Mouse (Mus musculus) adrenal gland, postnatal 10 days (tissue): ENCODE results near the gene Elp4. TPM values are rescaled to one million over a fixed set of nuclear protein-coding genes. Genes with fewer than 3 reads are reported as not detected.

ENCODE experiments used
- DNase-seq: peaks from one replicate; pipeline ENCODE4 v3.0.0; 2021; ENCODE audit warnings: mixed read lengths
- total RNA-seq, 2 experiments: library from RNA; stranded (reverse); gene quantifications; 2 replicates each; pipeline ENCODE4 v1.2.3; 2021

The Elp4 gene
- total RNA-seq, 2 experiments from 2014 or later = 18.0 to 21.2 TPM

DNA sequence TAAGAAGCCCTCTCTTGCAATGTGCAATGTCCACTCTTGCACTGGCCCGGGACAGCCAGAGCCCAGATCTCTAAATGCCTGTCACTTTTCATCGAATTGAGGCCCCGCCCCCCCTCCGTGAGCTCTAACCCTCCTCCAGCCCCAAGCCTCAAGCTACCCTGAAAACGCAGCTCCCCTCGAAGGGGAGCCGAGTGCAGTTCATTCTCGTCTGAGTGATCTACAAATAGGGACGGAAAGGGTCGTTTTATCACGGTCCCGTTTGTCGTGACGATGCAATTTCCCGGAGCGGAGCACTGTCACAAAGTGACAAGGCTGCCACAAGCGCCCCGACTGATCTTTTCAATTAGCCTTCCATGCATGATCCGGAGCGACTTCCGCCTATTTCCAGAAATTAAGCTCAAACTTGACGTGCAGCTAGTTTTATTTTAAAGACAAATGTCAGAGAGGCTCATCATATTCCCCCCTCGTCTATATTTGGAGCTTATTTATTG lies 222.3 kb downstream of the Elp4 start:
- DNase-seq = no peak

DNA sequence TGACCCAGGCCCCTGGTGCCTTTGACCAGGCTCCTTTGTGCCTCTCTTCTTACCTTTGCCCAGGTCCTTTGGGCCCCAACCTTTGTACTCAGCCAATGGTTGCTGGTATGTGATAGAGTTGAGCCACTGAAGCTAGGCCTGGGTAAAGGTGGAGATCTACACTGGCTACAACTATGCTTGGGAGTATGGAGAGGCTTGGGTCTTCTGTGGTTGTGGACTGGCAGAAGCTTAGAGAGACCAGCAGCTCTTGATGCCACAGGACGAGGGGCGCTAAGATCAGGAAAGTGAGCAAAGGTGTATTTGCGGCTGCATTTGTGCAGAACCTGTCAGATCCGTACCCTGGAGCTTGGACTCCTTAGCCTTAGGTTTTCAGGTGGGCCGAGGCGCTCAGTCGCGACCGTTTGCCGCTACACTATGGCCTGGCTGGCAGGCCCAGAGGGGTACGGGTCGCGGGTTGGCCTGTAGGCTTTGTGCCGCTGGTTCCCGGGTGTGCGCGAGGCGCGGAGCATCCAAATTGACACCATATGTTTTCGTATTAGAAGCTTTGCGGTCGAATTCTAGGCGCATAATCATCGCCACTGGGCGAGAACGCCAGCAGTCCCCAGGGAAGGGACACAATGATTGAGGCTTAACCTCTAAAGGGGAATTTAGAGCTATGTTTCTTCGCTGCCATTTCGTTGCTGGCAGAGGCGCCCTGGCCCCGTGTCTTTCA lies 223.2 kb downstream of the Elp4 start:
- no peak for DNase-seq

DNA sequence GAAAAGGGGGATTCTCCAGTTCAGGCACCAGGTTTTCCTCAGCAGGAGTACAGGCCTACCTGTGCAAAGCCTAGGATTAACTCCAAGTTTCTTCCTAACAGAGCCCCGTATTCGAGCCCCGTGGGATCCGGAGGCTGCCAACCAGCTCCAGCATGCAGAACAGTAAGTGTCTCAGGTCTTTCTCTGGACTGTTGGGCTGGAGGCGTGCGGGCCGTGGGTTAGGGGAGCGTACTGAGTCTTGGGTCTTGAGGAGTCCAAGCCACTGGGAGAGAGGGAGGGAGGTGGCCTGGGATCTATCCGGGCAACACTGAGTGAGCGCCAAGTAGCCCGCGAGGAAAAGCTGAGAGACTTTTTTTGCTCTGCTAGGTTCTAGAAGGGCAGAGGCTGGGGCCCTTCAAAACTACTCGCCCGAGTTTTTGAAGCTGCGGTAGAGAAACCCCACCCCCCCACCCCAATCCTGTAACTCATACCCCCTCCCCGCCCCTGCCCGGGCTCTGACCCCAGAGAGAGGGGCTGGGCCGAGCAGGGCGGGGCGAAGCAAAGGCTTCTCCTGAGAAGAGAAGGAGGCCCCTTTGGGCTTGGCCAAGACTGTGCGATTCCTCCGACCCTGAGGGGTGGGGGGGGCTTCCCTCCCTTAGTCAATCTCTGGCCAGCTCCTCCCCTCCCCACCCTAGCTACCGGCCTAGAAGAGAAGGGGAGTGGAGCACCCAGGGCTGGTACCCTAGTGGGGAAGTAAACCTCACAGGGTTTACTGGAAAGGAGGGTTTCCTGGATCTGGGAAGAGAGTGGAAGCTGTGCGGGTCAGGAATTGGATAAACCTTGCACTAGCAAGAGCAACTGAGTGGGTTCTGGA lies 224.0 kb downstream of the Elp4 start:
- no peak for DNase-seq

DNA sequence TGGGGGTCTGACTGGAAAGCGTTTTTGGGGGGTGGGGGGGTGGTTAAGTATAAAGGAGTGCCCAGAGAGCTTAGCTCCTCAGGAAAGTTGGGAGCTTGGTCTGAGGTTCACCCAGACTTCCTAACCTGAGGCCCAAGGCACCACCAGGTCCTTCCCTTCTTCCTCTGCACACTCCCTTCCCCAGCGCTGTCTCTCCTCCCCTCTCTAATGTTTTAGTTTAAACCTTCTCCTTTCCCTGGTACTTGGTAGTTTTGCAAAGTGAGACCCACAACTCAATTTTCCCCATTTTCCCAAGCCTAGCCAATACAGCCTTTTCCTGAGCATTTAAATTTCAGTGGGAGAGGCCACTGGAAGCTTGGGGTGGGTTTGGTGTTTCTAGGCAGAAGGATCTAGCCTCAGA lies 225.0 kb downstream of the Elp4 start:
- DNase-seq = no peak

DNA sequence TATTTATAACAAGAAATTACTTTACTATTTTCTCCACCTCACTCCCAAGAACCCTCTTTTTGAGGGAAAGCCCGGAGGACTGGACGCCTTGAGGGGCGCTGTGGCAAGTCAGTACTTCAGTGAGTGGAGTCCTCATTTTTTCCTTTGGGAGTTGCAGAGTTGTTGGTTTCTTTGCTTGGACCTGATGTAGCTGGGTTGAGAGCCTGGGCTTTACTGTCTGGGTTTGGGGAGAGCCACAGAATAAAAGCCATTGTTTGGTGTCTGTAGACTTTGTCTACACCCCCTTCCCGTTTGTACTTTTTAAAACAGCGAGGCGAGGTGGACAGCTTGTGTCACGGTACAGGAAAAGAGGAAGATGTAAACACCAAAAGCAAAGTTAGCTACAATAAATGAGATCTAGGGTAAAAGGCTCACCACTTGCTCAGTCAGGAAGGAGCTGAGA lies 225.5 kb downstream of the Elp4 start:
- DNase-seq = no peak

DNA sequence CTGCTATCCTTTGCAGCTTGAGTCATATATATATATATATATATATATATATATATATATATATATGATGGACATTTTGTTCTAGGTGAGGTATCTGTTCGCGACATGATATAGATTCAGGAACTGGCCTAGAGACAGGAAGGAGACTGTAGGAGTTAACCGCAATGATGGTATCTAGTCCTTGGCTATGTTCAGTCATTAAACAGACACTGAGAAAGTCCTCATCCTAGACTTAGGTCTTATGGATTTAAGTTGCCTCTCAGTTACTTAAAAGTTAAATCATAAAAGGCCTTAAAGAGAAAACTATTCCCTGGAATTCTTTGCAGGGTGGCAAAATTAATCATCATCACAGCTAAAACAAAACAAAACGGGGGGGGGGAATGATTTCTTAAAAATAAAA lies 226.1 kb downstream of the Elp4 start:
- no peak for DNase-seq

DNA sequence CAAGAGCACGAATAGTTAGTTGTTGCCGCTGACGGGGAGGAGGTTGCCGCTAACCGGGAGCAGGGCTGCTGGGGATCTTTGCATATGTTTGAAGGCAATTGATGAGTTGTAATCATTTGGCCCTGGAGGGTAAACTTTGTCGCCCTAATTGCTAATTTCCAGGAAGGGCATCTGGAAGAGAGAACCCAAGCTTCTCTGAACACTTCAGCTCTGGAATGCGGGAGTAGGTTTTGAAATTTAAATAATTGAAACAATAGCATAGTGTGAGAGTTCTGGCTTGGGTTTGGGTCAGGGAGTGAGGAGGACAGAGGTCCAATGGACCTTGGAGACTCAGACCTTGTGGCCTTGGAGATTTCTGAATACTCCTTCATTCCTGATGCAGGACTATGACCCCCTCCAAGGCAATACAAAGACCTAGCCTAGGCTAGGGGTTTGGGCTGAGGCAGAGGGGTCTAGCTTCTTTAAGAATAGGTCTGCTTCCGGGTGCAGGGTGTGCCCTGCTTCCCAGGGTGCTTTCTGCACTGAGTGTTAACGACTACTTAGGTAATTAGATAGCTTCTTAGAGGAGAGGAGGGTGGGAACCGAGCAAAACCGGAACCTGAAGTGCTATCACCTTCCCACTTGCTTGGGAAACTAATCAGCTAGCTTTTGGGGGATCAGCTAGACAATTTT lies 226.8 kb downstream of the Elp4 start:
- DNase-seq = no peak

DNA sequence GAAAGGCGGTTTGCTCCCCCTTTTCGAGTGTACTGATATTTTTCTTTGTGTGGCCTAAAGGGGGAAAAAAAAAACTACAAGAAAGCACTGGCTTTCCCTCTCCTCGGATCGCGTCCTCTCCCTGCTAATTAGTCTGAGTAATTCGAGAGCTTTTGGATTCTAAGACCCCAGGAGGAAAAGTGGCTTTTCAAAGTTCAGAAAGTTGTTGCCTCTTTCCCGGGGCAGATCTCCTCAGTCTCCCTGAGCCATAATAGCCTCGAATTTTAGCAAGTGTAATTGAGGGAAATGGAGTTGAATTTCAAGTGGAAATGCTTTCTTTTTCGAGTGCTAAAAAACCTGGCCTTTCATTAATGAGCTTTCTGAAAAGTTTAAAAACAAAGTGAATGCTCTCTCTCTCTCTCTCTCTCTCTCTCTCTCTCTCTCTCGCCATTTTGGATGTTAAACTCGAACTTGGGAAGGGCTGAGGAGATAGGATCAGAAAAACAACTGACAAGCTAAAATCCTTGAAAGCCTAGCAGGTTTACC lies 227.4 kb downstream of the Elp4 start:
- DNase-seq = no peak

DNA sequence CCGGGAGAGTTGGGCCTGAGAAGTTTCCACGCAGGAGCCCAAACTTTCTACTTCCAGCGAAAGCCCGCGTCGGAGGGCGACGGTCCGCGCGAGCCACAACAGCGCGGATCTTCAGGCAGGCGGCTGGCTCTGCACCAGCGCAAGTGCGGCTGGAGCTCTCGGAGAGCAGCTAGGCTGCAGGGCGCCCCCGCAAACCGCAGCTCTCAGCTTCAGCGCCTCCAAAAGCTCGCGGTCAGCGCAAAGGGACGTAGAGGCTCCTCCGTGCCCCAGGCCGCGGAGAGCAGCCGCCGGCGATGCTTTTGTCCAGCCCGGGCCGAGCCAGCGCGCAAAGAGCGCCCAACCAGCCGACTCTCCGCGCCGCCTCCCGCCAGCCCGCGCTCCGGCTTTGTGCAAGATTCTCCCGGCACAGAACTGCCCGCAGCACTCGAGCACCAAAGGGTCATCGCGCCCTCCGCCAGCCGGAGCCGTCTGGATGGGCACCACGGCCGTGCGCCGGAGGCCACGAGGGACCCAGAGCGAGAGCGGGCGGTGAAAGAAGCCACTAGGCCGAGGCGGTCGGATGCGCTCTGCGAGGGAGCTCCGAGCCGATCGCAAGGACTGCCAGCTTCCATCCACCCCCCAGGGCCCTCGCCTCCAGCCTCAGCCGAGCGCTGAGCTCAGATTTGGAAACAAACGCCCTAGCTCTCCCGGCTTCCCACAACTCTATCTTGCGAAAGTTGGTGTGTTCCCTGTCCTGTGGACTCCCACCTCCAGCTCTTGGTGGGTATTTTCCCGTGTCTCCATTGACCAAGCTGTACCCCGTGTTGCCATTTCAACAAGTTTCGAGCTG lies 228.1 kb downstream of the Elp4 start:
- DNase-seq = peak; percentile 55

DNA sequence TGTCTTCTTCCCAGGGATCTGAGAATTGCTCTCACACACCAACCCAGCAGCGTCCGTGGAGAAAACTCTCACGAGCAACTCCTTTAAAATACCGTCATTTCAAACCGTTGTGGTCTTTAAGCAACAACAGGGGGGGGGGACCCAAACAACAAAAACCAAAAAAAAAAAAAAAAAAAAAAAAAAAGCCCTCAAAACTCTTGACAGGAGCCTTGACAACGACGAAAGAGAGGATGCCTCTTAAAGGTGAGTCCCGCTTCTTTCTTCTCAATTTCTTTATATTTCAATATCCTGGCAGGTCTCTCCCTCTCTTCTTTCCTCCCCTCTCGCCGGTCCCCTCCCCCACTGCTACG lies 228.7 kb downstream of the Elp4 start:
- DNase-seq = no peak

DNA sequence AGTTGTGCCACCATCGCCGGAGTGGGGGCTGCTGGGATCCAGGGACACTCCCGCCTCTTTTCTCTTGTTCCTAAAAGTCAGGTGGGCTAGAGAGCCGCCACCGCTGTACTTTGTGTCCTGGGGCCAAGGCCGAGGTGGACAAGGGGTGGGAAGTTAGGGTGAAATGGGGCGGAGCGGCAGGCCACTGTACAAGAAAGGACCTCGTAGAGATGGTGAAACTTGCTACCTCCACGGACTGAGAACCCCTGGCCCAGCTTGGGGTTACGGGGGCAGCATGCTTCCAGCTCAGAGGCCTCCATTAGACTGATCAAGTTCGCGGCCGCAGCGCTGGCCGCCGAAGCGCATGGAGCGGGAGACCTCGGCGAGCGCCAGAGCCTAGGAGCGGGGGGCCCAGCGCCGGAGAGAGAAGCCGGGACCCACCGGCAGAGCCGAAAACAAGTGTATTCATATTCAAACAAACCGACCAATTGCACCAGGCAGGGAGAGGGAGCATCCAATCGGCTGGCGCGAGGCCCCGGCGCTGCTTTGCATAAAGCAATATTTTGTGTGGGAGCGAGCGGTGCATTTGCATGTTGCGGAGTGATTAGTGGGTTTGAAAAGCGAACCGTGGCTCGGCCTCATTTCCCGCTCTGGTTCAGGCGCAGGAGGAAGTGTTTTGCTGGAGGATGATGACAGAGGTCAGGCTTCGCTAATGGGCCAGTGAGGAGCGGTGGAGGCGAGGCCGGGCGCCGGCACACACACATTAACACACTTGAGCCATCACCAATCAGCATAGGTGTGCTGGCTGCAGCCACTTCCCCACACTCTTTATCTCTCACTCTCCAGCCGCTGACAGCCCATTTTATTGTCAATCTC lies 229.3 kb downstream of the Elp4 start:
- DNase-seq = peak; percentile 68

DNA sequence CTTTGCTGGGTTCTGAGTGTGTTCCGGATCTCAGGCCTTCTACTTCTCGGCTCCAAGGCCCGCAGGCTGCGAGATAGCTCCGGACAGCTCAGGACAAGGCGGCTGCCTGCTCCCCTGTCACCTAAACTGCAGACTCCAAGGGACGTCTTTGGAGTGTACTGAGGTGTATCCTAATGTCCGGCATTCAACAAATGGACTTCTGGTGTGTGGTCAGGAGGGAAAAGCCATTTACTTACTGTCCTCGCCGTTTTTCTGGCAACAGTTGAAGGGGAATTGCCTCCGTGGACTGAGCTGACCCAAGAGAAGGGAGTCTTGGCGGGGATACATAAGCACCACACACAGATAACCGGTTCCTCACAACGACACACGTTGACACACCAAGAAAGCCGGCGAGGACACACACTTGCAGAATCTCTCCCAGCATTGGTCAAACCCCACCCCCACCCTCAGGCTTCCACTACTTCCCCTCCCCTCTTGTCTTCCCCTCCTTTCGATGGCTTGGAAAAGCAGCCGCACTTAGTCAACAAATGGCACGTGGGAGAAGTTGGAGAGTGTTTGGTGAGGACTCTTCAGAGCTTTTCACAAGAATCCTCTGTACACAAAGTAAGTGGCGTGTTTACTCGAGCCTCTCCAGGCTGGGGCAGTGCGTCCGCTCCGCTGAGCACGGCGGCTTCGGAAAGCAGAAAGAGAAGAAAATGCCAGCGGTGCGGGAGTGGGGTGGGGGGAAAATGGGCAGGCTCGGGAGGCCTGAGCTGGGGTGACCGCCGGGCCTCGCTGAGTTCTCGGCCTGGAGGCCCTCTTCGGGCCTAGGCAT lies 230.1 kb downstream of the Elp4 start:
- no peak for DNase-seq

DNA sequence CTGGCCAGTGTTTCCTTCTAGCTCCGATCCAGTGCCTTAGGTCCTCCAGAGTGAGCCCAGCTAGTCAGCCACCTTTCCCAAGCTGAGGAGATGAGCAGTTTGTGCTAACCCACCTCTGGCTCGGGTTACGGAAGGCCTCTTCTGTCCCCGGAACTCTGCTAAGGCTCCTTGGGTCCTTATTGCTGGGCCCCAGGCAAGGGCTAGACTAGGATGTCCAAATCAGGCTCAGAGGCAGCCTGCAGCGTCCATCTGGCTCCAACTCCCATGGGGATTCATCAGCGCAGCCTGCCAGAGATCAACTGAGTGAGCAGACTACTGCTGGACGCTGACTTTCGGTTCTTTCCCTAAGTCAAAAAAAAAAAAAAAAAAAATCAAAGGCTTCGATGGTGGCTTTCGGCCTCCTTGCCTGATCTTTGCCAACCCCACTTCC lies 230.7 kb downstream of the Elp4 start:
- DNase-seq = peak; percentile 50

DNA sequence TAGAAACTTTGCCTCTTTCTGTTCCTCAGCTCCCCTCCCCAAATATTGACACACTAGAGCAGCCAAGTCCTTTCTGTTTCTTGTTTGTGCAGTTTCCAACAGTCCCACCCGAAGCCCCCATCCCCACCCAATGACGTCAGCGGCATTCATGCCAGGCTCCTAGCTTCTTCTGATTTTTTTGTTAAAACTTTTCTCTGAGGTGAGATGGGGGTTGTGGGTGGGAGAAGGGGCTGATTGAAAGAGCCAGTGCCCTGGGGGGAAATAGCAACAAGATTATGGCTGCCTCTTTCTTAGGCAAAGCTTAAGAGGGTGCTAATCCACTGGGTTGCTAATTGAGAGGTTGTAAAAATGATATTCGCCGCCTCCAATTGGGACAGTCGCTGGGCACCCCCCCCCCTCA lies 231.3 kb downstream of the Elp4 start:
- DNase-seq = no peak

DNA sequence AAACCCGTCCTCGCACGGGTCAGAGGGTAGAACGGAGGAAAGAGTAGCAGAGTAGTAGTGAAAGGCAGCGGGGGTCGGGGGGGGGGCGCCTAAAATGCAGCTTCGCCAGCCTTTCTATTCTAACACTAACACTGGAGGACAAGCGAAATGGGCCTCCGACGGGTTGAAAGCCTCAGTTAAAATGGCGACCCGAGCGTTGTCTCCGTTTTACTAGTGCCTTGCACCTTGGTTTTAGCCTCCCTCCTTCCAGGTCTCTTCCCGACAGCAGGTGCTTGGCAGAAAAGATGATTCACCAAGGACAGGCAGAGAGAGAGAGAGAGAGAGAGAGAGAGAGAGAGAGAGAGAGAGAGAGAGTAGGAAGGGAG lies 231.8 kb downstream of the Elp4 start:
- no peak for DNase-seq

DNA sequence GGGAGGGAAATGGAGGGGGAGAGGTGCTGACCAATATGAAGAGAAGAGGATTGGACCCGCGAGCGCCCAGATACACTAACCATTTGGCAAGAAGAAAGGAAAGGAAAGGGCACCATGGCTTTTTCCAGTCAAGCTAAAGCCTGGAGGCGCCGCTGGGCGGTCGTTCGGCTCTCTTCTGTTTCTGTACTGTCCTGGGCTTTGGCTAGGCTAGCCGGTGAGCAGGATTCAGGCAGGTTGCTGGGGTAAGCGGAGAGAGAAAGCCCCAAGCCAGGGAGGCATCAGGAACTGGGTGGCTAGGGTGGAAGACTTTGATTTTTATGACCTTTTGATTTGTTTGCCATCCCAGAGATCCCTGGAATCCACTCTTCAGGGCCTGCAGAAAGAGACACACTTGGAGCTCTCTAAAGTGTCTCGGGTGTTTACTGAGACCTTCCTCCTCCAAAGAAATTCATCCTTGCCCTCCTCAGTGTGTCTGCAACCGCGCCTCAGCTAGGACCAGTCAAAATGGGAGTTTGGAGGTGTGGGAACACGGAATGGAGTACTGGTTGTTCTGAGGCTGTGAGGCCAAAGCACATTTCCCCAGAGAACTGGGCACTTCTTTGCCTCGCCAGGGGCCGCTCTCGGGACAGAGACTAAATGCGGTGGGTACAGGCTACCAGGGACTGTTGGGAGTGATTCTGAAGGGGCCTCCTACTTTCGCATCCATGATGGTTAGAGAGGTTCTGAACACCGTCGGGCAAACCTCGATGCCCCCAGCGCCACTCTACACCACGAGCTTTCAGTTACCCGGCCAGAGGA lies 232.4 kb downstream of the Elp4 start:
- DNase-seq = no peak

DNA sequence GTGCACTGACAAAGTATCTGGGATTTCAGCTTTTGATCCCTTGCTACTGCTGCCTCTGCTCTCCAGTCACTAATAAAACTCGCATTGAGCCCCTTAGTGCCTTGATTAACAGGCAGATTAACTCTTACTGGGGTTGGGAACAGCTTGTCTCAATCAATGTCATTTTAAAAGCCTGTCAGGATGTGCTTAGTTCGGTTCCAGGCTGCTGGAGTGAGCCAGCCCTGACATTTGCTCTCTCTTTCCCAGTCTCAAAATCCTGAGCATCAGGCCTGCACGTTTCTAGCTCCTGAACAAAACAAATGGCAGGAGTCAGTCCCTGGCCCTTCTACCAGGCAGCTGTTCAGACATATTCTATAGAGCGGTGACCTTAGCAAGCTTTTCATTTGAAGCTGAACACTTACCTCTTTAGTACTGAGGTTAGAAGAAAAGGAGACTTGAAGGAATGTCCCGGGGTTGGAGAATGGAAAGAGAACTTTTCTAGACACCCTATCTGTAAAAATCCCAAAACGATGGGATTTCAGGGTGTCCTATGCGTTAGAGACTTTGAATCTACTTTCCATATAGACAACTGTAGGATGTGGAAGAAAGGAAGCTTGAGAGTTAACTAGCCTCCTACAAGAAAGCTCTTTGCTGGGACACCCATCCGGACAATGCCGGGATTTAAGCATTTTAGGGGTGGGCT lies 233.1 kb downstream of the Elp4 start:
- no peak for DNase-seq

DNA sequence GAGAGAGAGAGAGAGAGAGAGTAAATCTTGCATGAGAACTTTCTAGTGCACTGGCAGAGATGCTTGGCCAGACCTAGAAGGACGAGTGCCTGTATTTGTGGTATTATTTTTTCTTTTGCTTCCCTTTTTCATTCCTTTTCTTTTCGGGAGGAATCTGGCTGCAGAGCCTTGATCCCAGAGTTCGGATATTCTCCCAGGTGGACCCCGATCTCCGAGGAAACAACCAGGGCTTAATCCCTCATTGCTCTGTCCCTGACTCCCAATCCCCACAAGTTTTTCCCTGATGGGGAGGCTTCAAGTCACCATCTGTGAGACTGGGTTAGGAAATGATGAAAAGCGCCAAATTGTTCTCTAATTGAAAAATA lies 233.7 kb downstream of the Elp4 start:
- DNase-seq = no peak
